Mouse (Mus musculus): Measurements from ENCODE around the gene H2-M5.
A peak's percentile ranks its signal among the peaks of the same experiment; 100 is the strongest.

Gene H2-M5

DNA sequence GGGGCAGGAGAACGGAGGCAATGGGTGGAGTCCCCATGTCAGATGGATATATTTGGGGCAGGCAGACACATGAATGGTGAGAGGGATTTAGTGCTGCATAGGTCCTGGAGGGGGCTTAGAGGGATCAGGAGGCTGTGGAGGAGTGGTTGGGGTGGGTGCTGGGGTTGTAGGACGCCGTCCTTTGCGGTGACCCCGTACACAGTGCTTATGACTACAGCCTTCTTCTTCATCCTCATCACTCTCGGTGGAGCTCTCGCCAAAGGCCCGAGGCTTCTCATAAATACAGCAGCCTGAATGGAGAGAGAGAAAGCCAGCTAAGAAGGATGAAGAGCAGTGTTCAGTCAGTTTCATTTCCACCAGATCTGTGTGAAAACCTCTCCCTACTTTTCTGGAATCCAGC is 40.1 kb downstream of the H2-M5 start:
- DNase-seq (ENCODE audit: low spot score in 2 of 2): no peak

DNA sequence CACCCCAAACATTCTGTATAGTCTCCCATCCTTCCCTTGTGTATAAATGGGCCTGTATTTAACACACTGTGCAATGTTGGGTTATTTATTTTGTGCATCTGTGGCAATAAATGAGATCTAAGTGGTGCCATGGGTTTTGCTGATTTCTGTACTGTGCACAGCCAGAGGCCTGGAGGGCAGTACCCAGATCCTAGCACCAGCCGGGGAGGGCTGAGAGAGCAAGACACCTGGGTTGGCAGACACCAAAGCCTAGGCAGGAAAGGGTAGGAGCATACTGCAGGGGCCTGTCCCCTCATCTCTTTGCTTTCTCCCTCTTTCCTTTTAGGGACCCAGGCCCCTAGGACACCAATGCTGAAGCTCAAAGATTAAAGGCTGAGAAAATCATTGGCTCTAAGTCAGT is 41.1 kb downstream of the H2-M5 start:
- DNase-seq (ENCODE audit: low spot score in 2 of 2): no peak

DNA sequence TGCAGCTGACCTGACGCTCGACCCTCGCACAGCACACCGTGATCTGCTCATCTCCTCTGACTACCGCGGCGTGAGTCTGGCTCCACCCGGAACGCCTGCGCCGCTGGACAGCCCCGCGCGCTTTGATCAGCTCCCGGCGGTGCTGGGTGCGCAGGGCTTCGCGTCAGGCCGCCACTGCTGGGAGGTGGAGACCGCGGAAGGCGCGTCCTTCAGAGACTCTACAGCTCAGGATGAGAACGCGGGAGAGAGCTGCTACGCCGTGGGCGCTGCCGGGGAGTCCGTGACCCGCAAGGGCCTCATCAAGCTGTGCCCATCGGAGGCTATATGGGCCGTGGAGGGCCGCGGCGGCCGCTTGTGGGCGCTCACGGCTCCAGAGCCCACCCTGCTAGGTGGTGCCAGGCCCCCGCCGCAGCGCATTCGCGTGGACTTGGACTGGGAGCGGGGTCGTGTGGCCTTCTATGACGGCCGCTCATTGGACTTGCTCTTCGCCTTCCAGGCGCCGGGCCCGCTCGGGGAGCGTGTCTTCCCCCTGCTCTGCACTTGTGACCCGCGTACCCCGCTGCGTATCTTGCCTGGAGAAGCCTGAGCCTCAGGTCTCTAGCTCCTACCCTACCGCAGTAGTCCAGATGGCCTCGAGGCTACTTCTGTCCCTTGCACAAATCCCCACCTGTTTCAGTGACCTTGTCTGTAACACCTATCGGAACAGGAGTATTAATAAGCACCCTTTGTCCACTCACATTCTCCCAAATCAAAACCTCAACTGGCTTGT is 42.1 kb downstream of the H2-M5 start:
- DNase-seq (ENCODE audit: low spot score in 2 of 2): peak in 1 of 2 experiments; percentile 6

- no peak for DNase-seq (ENCODE audit: low spot score in 2 of 2)
Observed at GRCm38 (mm10) chr17:36944121-36944775, 45.1 kb downstream of the H2-M5 start.

- DNase-seq (ENCODE audit: low spot score in 2 of 2): no peak
Observed at GRCm38 (mm10) chr17:36943691-36944090, 45.6 kb downstream of the H2-M5 start.

DNA sequence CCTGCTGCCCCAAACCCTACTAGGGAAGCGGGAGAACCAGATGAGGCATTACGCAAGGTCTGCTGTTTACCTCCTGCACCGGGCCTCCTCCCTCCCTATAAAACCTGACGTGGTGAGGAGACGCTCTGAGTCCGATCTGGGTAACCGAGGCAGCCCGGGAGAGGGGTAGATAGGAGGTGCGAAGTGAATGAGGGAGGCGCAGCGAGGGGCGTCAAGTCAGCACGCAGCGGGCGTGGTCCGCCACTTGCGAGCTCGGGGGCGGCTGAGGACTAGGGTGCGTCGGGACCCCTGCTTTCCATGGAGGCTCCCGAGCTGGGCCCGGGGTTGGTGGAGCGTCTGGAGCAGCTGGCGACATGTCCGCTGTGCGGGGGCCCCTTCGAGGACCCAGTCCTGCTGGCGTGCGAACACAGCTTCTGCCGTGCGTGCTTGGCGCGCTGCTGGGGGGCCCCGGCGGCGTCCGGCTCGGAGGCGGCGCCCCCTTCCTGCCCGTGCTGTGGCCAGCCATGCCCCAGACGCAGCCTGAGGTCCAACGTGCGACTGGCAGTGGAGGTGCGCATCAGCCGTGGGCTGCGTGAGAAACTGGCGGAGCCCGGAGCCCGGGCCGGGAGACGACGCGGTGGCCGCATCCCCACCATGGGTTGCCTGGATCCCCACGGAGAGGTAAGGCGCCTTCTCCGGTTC is 46.4 kb downstream of the H2-M5 start, which contains the start of gene Rnf39:
Gene Rnf39 (plus strand): TSS at position 128 of the 681 bp plus-strand sequence.
- no peak for DNase-seq (ENCODE audit: low spot score in 2 of 2)

- DNase-seq (ENCODE audit: low spot score in 2 of 2): no peak
Observed at GRCm38 (mm10) chr17:36942391-36942790, 46.9 kb downstream of the H2-M5 start.

DNA sequence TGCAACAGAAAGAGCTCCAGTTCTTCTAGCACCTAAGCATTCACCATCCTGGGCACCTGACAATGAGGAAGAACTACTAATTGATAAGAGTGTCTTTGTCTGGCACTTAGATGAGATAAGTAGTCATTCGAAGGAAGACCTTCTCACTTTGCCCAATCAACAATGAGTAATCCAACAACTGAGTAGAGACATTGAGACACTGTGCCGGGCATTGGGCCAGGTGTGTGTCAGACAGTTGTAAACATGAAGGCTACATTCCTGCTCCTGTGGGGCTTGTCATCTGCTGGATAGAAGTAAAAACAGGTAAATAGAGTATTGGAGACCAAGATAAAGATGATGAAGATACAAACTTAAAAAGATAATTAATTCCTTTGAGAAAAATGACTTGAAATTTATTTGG is 51.3 kb downstream of the H2-M5 start:
- DNase-seq (ENCODE audit: low spot score in 2 of 2): no peak
